Mouse (Mus musculus): ENCODE measurements at regions not wholly inside any gene's neighbourhood (a gene's known extent, or its start where the extent isn't known, plus 50 kb on each side); places are given as distances from the start of the nearest gene placed in this dataset.
A peak's percentile ranks its signal among the peaks of the same experiment; 100 is the strongest.

DNA sequence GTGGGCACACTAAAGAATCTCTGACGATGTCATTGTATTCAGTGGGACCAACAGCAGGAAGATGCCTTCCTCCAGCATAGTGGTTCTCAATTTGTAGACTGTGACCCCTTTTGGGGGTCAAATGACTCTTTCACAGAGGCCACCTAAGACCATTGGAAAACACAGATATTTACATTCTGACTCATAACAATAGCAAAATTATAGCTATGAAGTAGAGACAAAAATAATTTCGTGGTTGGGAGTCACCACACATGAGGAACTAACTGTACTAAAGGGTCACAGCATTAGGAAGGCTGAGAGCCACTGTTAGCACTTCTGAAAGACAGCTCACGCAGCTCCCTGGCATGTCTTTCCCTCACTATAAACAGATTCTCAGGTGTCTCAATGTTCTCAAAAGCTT lies 129.1 kb downstream of the Tent5c start:
- WGBS, result 67% methylated on average over 3 of the region's 3 CpGs
- no peaks in the 10 kb centered on the region for H3K36me3 ChIP-seq
- H3K4me1 ChIP-seq (replicated peaks), result no peaks in the 10 kb centered on the region; the same call in 1 of the 2 replicates
- H3K9me3 ChIP-seq, result no peaks in the 10 kb centered on the region
- ATAC-seq, result no peak
- H3K27me3 ChIP-seq (replicated peaks), result no peaks in the 10 kb centered on the region
- H3K4me2 ChIP-seq (replicated peaks), result no peak overlapping the region
- no peak overlapping the region for H3K4me3 ChIP-seq (replicated peaks)
- no peak overlapping the region for H3K9ac ChIP-seq
- H3K27ac ChIP-seq, result no peak overlapping the region

DNA sequence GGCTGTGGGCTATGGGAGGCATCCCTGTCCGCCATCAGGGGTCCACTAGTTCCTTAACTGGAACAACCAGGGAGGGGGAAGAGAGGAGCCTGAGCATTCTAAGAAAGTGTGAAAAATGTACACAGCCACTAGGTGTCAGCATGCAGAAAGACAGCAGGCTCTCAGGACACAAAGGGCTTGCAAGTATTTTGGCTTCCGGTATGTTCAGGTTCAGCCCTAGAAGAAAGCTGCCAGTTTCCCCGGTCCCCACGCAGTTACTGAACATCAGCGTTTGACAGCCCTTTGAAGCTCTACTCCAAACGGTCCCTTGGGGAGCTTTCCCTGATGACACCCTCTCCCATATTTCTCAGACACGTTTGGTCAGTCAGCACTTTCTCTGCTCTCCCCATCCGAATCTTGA lies 130.1 kb downstream of the Tent5c start:
- peak; percentile 73 for ATAC-seq
- no peaks in the 10 kb centered on the region for H3K36me3 ChIP-seq
- 21% methylated on average over 8 of the region's 8 CpGs for WGBS
- no peaks in the 10 kb centered on the region for H3K9me3 ChIP-seq
- H3K27me3 ChIP-seq (replicated peaks), result no peaks in the 10 kb centered on the region
- no peaks in the 10 kb centered on the region; the same call in 1 of the 2 replicates for H3K4me1 ChIP-seq (replicated peaks)
- H3K27ac ChIP-seq, result no peak overlapping the region
- no peak overlapping the region for H3K9ac ChIP-seq
- H3K4me2 ChIP-seq (replicated peaks), result peak overlapping the region; percentile 55
- 0 out of 2 replicates have a peak overlapping the region, but pooled peaks have one; percentile 12 for H3K4me3 ChIP-seq (replicated peaks)

DNA sequence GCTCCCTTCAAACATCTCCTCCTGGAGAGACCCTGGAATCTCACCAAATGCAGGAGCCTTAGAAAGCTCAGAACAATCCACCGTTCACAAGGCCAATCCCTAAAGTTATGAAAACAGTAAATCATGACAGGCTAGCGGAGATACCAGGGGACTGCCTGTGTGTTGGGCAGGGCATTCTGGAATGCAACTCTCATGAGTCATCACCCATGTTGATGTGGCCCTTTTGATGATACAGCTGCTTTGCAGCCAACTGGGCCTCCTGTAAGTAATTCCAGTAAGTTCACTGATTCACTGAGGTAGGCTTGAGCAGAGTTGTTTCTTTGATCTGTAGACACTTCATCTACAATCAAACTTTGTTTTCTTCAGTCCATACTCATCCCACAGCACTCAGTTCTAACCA lies 155.6 kb downstream of the Tent5c start:
- WGBS, result 58% methylated on average over 2 of the region's 2 CpGs
- no peak overlapping the region for H3K27ac ChIP-seq
- no peaks in the 10 kb centered on the region for H3K9me3 ChIP-seq
- no peaks in the 10 kb centered on the region for H3K27me3 ChIP-seq (replicated peaks)
- H3K4me1 ChIP-seq (replicated peaks), result no peaks in the 10 kb centered on the region
- H3K4me3 ChIP-seq (replicated peaks), result no peak overlapping the region
- no peaks in the 10 kb centered on the region for H3K36me3 ChIP-seq
- H3K4me2 ChIP-seq (replicated peaks), result no peak overlapping the region
- no peak overlapping the region for H3K9ac ChIP-seq
- ATAC-seq, result no peak

DNA sequence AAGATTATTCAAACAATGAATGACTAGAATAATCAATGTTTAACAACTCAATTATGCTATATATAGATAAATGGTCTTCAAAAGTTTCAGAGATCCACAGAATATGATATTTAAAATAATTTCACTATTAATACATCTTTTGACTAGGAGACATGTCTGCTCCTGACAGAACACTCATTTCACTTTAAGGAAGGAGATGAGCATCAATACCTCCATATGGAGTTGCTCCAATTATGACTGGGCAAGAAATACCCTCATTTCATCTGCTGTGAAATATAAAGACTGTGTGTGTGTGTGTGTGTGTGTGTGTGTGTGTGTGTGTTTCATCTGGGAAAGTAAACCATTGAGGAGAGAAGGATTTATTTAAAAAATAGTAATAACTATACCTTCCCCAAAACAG lies 156.2 kb upstream of the Wdr3 start:
- no peaks in the 10 kb centered on the region for H3K36me3 ChIP-seq
- no peak overlapping the region for H3K27ac ChIP-seq
- ATAC-seq, result no peak
- no peak overlapping the region for H3K4me3 ChIP-seq (replicated peaks)
- no peaks in the 10 kb centered on the region for H3K4me1 ChIP-seq (replicated peaks)
- no peak overlapping the region for H3K4me2 ChIP-seq (replicated peaks)
- no peak overlapping the region for H3K9ac ChIP-seq
- H3K27me3 ChIP-seq (replicated peaks), result no peaks in the 10 kb centered on the region
- H3K9me3 ChIP-seq, result no peaks in the 10 kb centered on the region

DNA sequence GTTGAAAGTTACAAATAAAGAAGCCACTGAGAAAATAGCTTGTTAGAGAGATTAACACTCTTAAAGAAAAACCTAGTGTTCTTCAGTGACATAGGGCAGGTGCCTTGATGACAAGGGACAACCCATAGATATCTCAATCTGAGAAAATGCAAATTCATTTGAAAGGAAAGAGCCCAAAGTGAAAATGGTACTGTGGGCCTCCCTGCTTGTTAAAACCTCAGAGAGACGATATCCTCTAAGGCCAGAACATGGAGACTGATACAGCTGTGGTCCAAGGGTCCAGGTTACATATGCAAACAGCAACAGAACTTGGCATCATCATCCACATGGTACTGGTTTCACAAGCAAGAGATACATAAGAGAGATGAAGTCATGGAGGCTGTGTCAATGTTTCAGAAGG lies 125.6 kb upstream of the Wdr3 start:
- Histone ChIP-seq H3K4me1 (replicated peaks) (no peaks in the 10 kb centered on the region), H3K4me2 (replicated peaks) (no peak overlapping the region), H3K9ac (no peak overlapping the region), H3K36me3 (no peaks in the 10 kb centered on the region), H3K4me3 (replicated peaks) (no peak overlapping the region), H3K27me3 (replicated peaks) (no peaks in the 10 kb centered on the region), H3K9me3 (no peaks in the 10 kb centered on the region), H3K27ac (no peak overlapping the region)
- ATAC-seq, result no peak
- WGBS, result 78% methylated on average over 1 of the region's 1 CpGs

DNA sequence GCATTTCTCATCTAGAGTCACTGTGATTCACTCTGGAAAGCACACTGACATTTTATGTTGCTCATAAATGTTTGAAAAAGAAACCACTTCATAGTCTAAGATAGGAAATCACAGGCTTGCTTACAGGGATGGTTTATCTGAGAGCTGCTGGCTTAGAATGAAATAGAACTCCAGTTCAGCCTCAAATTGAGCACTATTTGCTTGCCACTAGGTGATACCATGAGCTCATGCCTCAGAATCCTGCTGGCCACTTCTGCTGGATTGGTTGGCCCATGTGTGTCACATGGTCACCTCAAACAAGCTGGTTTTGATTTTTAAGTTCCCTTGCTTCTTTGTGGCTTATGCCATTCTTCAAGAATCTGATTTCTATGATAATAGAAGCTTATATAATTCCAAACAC lies 104.8 kb upstream of the Wdr3 start:
- ATAC-seq, result no peak
- Histone ChIP-seq H3K4me3 (replicated peaks) (no peak overlapping the region), H3K4me2 (replicated peaks) (no peak overlapping the region), H3K27me3 (replicated peaks) (no peaks in the 10 kb centered on the region), H3K9me3 (no peaks in the 10 kb centered on the region), H3K9ac (no peak overlapping the region), H3K27ac (no peak overlapping the region), H3K36me3 (no peaks in the 10 kb centered on the region), H3K4me1 (replicated peaks) (no peaks in the 10 kb centered on the region)

DNA sequence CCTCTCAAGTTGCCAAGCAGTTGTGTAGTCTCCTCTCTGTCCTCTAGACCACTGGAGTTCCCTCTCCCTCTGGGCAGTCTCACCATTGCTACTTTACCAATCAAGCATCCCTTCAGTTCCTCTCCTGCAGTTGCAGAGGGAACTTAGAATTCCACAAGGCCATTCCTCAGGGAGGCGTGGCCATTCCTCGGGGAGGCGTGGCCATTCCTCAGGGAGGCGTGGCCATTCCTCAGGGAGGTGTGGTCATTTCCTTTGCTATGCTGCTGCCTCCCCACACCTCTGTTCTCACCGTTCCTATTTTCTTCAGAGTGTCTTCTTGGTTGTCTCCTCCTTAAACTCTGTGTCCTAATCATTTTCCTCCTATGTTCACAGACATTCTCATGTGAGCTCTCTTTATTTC lies 102.8 kb upstream of the Wdr3 start:
- Histone ChIP-seq H3K9me3 (no peaks in the 10 kb centered on the region), H3K36me3 (no peaks in the 10 kb centered on the region), H3K27me3 (replicated peaks) (no peaks in the 10 kb centered on the region), H3K4me1 (replicated peaks) (no peaks in the 10 kb centered on the region), H3K4me2 (replicated peaks) (no peak overlapping the region), H3K27ac (no peak overlapping the region), H3K4me3 (replicated peaks) (no peak overlapping the region), H3K9ac (no peak overlapping the region)
- WGBS, result 52% methylated on average over 5 of the region's 5 CpGs
- no peak for ATAC-seq

Measured in intestine, embryonic 15.5 days (tissue).